Mouse (Mus musculus): ENCODE results near the gene Cpm. TPM values are rescaled to one million over a fixed set of nuclear protein-coding genes. Genes with fewer than 3 reads are reported as not detected.

Gene Cpm
- total and polyA plus RNA-seq, 3 experiments: 0.04 to 0.31 (median 0.17) TPM

- Histone ChIP-seq H3K9me3 (replicated peaks; ENCODE audit: low read length) (no peaks in the 10 kb centered on the region), H3K4me3 (replicated peaks in 1 of 3; ENCODE audit: low read depth in 2 of 3, low read length in 2 of 3, poor library complexity in 1 of 3) (no peak overlapping the region), H3K4me1 (ENCODE audit: control insufficient read depth in 1 of 2, insufficient read depth in 2 of 2) (no peaks in the 10 kb centered on the region), H3K36me3 (replicated peaks in 1 of 2; ENCODE audit: control insufficient read depth in 1 of 2, insufficient read depth in 1 of 2, low read length in 1 of 2) (peaks cover 81 to 91% of the 10 kb centered on the region in 2 experiments), H3K9ac (ENCODE audit: insufficient read depth, low read depth) (no peak overlapping the region), H3K79me2 (replicated peaks; ENCODE audit: control insufficient read depth, extremely low read depth, insufficient read depth, poor library complexity, severe bottlenecking) (peaks cover 69% of the 10 kb centered on the region), H3K27me3 (replicated peaks) (no peaks in the 10 kb centered on the region), H3K4me2 (ENCODE audit: insufficient read depth, low read depth, poor library complexity, severe bottlenecking) (no peak overlapping the region), H3K27ac (ENCODE audit: insufficient read depth, low read depth) (no peak overlapping the region)
- dilution Hi-C loops (cut with MboI; ENCODE audit: extremely low pct_ligation_motif_present, extremely low pct_unique_long_range_greater_than_20kb, low sequenced_read_pairs): no loop called here
- TF ChIP-seq POLR2A (IDR thresholded peaks at IDR 0.05; ENCODE audit: low read depth, low read length): peak; percentile 4; the same call in 1 of the 2 replicates
- TF ChIP-seq MAFK (IDR thresholded peaks at IDR 0.05; ENCODE audit: insufficient replicate concordance, low read length): no peak
- TF ChIP-seq POLR2AphosphoS2 (IDR thresholded peaks at IDR 0.05; ENCODE audit: low read depth, low read length): peak; percentile 58; the same call in 1 of the 2 replicates
- TF ChIP-seq SMC3 (IDR thresholded peaks at IDR 0.05; ENCODE audit: low read depth, low read length): no peak
- DNase-seq (ENCODE audit: extremely low read depth): no peak
- in situ Hi-C loops (cut with MboI; ENCODE audit: low pct_ligation_motif_present, low pct_unique_long_range_greater_than_20kb, low sequenced_read_pairs): no loop called here
Measured at GRCm38 (mm10) chr10:117699914-117700313, 70.6 kb downstream of the Cpm start.

DNA sequence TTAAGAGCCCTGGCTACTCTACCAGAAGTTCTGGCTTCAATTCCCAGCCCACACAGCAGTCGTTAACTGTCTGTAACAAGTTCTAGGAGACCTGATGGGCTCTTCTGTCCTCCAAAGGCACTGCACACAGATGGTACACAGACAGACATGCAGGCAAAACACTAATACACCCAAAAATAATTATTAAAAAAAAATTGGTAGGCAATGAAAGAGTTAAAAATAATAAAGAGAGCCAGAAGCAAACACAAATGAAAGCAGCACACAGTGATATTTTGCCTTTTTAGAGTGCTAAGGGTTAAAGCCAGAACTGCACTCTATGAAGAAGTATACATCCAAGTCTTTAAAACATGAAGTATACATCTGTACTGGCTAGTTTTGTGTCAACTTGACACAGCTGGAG, 71.2 kb downstream of the Cpm start:
- Histone ChIP-seq H3K36me3 (replicated peaks in 1 of 2; ENCODE audit: control insufficient read depth in 1 of 2, insufficient read depth in 1 of 2, low read length in 1 of 2) (peaks cover 82 to 91% of the 10 kb centered on the region in 2 experiments), H3K4me3 (replicated peaks in 1 of 3; ENCODE audit: low read depth in 2 of 3, low read length in 2 of 3, poor library complexity in 1 of 3) (no peak overlapping the region), H3K27me3 (replicated peaks) (no peaks in the 10 kb centered on the region), H3K4me2 (ENCODE audit: insufficient read depth, low read depth, poor library complexity, severe bottlenecking) (no peak overlapping the region), H3K79me2 (replicated peaks; ENCODE audit: control insufficient read depth, extremely low read depth, insufficient read depth, poor library complexity, severe bottlenecking) (peaks cover 74% of the 10 kb centered on the region), H3K9me3 (replicated peaks; ENCODE audit: low read length) (no peaks in the 10 kb centered on the region), H3K9ac (ENCODE audit: insufficient read depth, low read depth) (no peak overlapping the region), H3K27ac (ENCODE audit: insufficient read depth, low read depth) (no peak overlapping the region), H3K4me1 (ENCODE audit: control insufficient read depth in 1 of 2, insufficient read depth in 2 of 2) (0 out of 4 replicates have a peak, but pooled peaks cover 0 to under 1% of the 10 kb centered on the region in 2 experiments)
- no peak for DNase-seq (ENCODE audit: extremely low read depth)
- dilution Hi-C loops (cut with MboI; ENCODE audit: extremely low pct_ligation_motif_present, extremely low pct_unique_long_range_greater_than_20kb, low sequenced_read_pairs): no loop called here
- no peak for TF ChIP-seq ZMIZ1 (IDR thresholded peaks at IDR 0.05; ENCODE audit: low read depth, low read length)
- no peak for TF ChIP-seq POLR2AphosphoS2 (IDR thresholded peaks at IDR 0.05; ENCODE audit: low read depth, low read length)
- no peak for TF ChIP-seq SIN3A (IDR thresholded peaks at IDR 0.05; ENCODE audit: low read length)
- TF ChIP-seq POLR2A (IDR thresholded peaks at IDR 0.05; ENCODE audit: low read depth, low read length): 0 out of 2 replicates have a peak, but pooled peaks have one; percentile 7
- in situ Hi-C loops (cut with MboI; ENCODE audit: low pct_ligation_motif_present, low pct_unique_long_range_greater_than_20kb, low sequenced_read_pairs): no loop called here

GRCm38 (mm10) chr10:117701034-117701829, 71.9 kb downstream of the Cpm start:
- no peak overlapping the region for H3K4me3 ChIP-seq (replicated peaks in 1 of 3; ENCODE audit: low read depth in 2 of 3, low read length in 2 of 3, poor library complexity in 1 of 3)
- H3K36me3 ChIP-seq (replicated peaks in 1 of 2; ENCODE audit: control insufficient read depth in 1 of 2, insufficient read depth in 1 of 2, low read length in 1 of 2): peaks cover 77 to 88% of the 10 kb centered on the region in 2 experiments
- H3K4me2 ChIP-seq (ENCODE audit: insufficient read depth, low read depth, poor library complexity, severe bottlenecking): no peak overlapping the region
- in situ Hi-C loops (cut with MboI; ENCODE audit: low pct_ligation_motif_present, low pct_unique_long_range_greater_than_20kb, low sequenced_read_pairs): no loop called here
- H3K9me3 ChIP-seq (replicated peaks; ENCODE audit: low read length): no peaks in the 10 kb centered on the region
- peaks cover 82% of the 10 kb centered on the region for H3K79me2 ChIP-seq (replicated peaks; ENCODE audit: control insufficient read depth, extremely low read depth, insufficient read depth, poor library complexity, severe bottlenecking)
- dilution Hi-C loops (cut with MboI; ENCODE audit: extremely low pct_ligation_motif_present, extremely low pct_unique_long_range_greater_than_20kb, low sequenced_read_pairs): no loop called here
- no peaks in the 10 kb centered on the region for H3K27me3 ChIP-seq (replicated peaks)
- H3K9ac ChIP-seq (ENCODE audit: insufficient read depth, low read depth): no peak overlapping the region
- H3K27ac ChIP-seq (ENCODE audit: insufficient read depth, low read depth): no peak overlapping the region
- TF ChIP-seq MXI1 (IDR thresholded peaks at IDR 0.05; ENCODE audit: low read depth, low read length): no peak
- TF ChIP-seq CTCF (conservative IDR thresholded peaks at IDR 0.05 in 1 of 2, IDR thresholded peaks at IDR 0.05 in 1 of 2; ENCODE audit: low read depth in 2 of 2, low read length in 2 of 2): no peak
- no peak for TF ChIP-seq MEF2A (IDR thresholded peaks at IDR 0.05; ENCODE audit: borderline replicate concordance, low read depth, low read length)
- peaks cover 1 to 2% of the 10 kb centered on the region in 2 experiments; a peak in 2 of 4 replicates for H3K4me1 ChIP-seq (ENCODE audit: control insufficient read depth in 1 of 2, insufficient read depth in 2 of 2)
- DNase-seq (ENCODE audit: extremely low read depth): no peak
